Mouse (Mus musculus) spleen, postnatal 14 days (tissue): ENCODE results near the gene Cntnap2.

ENCODE experiments used
- DNase-seq, 2 experiments: peaks; one replicate each; pipeline ENCODE4 v3.0.0; 2021 to 2022; ENCODE audit warnings: low spot score in 2 of 2

Cntnap2 gene

GRCm38 (mm10) chr6:46696187-46696586, 1637.0 kb downstream of the Cntnap2 start:
- DNase-seq, result no peak

DNA sequence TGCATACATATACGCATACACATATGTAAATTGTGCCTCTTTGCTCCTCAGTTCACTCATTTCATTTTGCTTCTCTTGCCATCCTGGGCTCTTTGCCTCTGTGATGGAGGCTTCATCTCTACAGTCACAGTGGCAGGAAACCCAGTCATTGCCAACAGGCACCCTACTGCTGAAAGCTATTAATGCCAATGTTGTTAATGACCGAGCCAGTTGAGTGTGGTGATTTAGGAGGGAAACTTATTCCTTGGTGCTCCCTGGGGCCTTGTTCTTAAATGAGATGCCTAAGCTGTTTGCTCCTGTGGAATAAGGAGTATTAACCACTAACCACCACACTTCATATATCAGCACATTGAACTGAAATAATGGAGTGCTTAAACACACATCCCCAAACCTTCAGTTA, 1640.2 kb downstream of the Cntnap2 start:
- no peak for DNase-seq

DNA sequence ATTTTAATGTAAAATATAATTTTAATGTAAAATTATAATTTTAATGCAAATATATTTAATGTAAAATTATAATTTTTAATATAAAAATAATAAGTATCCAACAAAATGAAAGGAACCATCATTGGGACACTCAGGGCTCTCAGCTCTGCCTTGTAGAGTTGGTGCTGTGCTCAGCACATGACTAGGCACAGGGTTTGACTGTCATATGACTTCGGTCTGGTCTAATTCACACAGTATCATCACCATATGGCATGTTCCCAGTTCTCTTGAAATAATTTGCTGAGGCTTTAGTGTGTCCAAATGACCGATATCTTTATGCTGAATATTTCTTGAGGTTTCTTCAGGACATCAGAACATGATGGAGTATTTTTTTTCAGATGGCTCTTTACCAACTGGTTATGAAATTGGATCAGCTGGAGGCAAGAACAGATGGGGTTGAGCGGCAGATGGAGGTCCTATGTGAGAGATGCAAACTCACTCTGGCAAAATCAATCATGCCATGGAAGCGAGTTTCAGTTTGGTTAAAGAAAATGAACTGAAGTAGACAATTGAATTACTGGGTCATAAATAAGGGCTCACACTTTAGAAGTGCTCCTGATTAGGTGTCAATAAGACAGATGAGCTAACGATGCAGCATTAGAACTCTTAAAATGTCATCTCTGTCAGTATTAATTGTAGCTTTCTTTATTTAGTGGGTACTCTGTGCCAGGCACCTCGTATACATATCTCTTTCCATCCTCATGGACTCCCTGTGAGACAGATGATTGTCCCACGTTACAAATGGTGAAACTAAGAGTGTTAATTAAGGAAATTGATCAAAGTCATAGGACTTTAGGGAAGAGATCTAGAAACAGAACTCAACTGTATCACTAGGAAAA, 1645.4 kb downstream of the Cntnap2 start:
- no peak for DNase-seq

GRCm38 (mm10) chr6:46705926-46706325, 1646.8 kb downstream of the Cntnap2 start:
- no peak for DNase-seq

DNA sequence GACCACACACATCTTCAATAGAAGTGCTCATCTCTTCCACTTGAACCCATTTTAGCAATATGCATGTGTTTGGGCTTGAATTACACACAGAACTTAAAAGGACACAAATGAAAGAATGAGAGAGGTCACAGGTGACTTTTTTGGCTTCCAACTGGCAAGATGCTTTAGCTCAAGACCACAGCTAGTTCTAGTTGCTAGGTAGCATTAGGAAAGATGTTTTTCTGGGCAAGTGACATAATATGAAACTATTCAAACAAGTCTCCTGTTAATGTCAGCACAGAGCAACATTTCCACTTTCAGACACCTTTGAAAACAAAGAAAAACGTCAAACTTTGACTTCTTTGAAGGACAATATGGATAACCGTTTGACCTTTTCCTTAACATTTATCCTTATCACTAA, 1657.4 kb downstream of the Cntnap2 start:
- DNase-seq, result no peak

- no peak for DNase-seq
Measured at GRCm38 (mm10) chr6:46733794-46734193, 1674.6 kb downstream of the Cntnap2 start.

- no peak for DNase-seq
Measured at GRCm38 (mm10) chr6:46748448-46748847, 1689.3 kb downstream of the Cntnap2 start.

GRCm38 (mm10) chr6:46763481-46763880, 1704.3 kb downstream of the Cntnap2 start:
- DNase-seq, result no peak

- no peak for DNase-seq
Measured at GRCm38 (mm10) chr6:46774529-46774928, 1715.4 kb downstream of the Cntnap2 start.

GRCm38 (mm10) chr6:46802264-46803110, 1743.3 kb downstream of the Cntnap2 start:
- DNase-seq, result no peak

DNA sequence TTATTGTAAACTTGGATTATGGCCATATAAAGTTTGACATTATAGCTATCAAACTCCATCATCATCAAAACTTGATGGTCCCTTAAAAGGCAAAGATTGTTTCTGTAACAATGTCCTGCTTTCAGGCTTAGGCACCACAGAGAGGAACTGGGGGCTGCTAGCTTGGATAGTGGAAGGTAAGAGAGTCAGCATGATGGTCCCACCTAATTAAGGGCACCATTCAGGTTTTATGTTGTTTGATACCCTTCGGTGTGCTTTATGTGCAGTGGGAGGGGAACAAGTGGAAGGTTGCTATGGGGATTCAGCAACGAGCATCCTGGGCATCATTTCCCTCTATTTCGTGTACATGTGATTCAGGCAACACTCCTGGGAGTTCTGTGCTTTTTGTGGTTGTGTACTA, 1797.5 kb downstream of the Cntnap2 start:
- no peak for DNase-seq

GRCm38 (mm10) chr6:46861076-46861475, 1801.9 kb downstream of the Cntnap2 start:
- no peak for DNase-seq

GRCm38 (mm10) chr6:46866317-46866716, 1807.2 kb downstream of the Cntnap2 start:
- DNase-seq, result no peak

DNA sequence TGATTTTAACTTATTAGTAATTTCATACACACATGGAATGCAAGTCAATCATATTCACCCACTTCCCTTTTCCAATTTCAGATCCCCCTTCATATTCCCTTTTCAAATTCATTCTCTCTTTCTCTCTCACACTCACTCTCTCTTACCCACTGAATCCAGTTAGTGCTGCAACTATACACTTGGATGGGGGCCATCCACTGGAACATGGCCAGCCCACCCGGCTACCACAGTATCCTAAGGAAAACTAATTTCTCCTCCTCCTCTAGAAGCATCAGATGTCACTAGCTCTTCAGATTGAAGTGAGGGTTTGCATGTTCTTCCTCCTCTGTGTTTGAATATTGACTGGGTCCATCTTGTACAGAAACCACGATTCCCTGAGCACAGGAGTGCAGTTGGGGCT, 1827.1 kb downstream of the Cntnap2 start:
- DNase-seq, result no peak

DNA sequence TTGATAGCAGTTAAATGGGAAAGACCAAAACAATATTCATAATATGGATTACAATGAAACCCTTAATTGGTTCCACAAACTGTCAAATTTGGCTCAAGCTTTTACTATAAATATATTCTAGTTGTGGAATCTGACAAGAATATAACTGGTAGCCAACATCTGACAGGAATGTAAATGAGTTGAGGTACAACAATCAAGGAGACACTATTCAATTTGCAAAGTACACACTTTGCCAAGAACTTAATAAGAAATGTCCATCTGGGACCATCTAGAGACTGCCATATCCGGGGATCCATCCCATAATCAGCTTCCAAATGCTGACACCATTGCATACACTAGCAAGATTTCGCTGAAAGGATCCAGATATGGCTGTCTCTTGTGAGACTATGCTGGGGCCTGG, 1850.0 kb downstream of the Cntnap2 start:
- no peak for DNase-seq

DNA sequence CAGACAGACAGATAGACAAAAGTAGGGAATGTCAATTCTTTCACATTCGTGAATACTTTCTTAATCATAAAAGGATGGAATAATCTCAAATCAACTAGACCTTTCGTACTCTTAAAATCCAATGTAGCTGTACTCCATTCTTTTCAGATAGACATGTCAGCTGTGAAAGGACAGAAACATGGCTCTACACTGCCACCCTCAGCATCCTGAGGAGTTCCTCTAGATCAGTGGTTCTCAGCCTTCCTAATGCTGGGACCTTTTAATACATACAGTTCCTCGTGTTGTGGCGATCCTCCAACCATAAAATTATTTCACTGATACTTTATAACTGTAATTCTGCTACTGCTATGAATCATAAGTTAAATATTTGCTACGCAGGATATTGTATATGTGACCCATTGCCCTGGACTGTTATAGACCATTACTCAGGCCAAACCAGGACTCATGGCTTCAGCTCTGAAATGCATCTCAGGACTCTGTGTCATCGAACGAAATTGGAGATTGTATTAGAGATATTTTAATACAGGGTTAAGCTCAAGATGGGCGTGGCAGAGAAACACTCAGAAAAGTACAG, 1859.6 kb downstream of the Cntnap2 start:
- no peak for DNase-seq

- no peak for DNase-seq
Measured at GRCm38 (mm10) chr6:46919973-46920372, 1860.8 kb downstream of the Cntnap2 start.

GRCm38 (mm10) chr6:46924709-46925108, 1865.6 kb downstream of the Cntnap2 start:
- DNase-seq, result no peak

DNA sequence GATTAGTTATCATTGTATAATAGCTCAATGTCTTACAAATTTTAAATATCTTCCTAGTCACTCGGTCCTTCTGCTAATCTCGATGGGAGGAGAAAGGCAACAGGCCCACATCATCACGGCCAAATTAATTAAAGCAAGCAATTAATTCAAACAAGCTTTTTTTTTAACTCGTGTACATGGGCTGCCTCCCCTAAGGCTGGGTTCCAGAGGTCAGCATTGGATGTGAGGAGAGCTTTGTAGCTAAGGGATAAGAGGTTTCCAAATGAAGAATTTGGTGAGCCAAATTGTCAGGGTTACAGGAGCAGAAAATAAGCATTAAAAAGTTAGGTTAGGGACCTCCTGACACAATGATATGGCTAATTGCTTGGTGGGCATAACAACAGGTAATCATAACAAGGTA, 1886.5 kb downstream of the Cntnap2 start:
- no peak for DNase-seq

DNA sequence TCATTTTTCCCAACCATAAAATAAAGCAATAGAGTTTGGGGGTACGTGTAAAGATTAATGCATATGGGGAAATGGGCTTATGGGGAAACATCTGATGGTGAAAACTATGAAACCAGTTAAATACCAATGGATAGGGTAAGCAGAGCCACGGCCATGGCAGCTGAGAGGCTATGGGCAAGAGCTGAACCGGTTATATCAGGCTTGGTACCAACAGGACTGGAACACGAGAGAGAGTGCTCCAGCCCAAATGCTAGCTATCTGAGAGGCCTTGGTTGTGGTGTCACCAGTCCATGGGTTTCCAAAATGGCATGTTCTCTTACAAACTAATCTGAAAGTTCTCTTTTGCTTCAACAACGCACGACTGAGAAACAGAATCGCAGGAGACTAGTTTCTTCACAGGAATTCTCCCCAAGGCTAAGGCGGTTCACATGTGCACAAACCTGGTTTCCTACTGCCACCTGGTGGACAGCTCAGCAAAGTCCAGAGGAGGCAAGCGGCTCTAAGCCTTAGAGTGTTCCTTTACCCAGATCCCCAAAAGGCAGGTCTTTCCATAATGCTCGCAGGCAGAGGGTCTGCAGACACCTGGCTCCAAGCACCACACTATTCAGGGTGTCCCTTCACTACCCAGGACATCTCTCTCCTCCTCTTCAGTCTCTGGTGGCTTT, 1902.0 kb downstream of the Cntnap2 start:
- DNase-seq, result peak in 1 of 2 experiments; percentile 6

GRCm38 (mm10) chr6:46963261-46963660, 1904.1 kb downstream of the Cntnap2 start:
- no peak for DNase-seq

DNA sequence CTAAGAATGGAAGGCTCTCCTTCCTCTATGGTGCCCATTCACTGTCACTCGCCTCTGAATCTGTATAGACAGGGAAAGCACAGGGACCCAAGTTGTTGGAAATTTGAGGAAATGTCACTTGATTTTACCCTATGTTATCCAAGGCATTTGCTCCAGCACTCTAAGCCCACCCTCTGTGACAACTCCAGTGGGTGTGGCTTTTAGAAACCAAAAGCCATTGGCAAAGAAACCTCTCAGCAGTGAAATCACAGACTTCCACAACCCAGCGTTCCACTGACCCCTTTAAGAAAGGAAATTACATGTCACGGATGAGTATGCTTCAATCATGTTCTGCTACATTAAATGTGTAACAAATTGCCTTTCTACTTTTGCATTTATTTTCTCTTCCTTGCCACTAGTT, 1904.5 kb downstream of the Cntnap2 start:
- no peak for DNase-seq
